Mouse (Mus musculus) liver, embryonic 14.5 days (tissue): ENCODE results near the gene Sox8.

Experiments used
- CTCF ChIP-seq: IDR thresholded peaks from 2 replicates; pipeline ENCODE4 v1.5.1; 2016; ENCODE audit warnings: antibody characterized with exemption, low read depth, control low read depth
- EP300 ChIP-seq: IDR thresholded peaks from 2 replicates; pipeline ENCODE4 v1.6.1; 2016; ENCODE audit warnings: antibody characterized with exemption, low read depth

DNA sequence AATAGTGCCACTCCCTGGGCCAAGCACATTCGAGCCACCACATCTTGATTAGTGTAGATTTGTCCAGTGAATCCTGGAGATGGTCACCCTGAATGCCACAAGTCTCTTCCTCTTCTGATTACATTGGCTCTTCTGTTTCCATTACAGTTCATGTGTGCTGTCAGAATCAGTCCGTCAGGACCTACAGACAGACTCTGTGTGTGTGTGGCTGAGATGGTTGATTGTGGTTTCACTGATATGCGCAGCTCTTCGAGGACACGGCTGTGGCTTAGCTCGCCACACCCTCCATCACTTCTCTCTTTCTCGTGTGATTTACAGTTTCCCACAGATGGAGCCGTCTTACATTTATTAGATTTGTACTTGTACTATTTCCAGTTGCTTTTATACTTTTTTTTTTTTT lies 13.4 kb upstream of the Sox8 start:
- TF ChIP-seq CTCF = no peak
- no peak for TF ChIP-seq EP300
